Mouse (Mus musculus): ENCODE data around the gene Vmn1r103. TPM values are rescaled to one million over a fixed set of nuclear protein-coding genes. Genes with fewer than 3 reads are reported as not detected.
"Not testable (repeated sequence)": the region's sequence is repeated elsewhere in the genome, so short reads cannot be mapped to it uniquely, and the experiment has no call there.

Gene Vmn1r103
- not detected for total RNA-seq (2021)
- long read RNA-seq, experiment 1: 0 reads
- long read RNA-seq, experiment 2: 0 reads

- DNase-seq; intact Hi-C loops (cut with DNase I; ENCODE audit: low total_unique reads): not testable (repeated sequence)
Observed at GRCm38 (mm10) chr7:20510434-20510833, at the start of gene Vmn1r103. Gene Vmn1r103, minus strand, starts transcription at chr7:20510534.

GRCm38 (mm10) chr7:20545657-20546056 lies 35.3 kb upstream of the Vmn1r103 start, which contains the start of gene Gm5726:
Gene Gm5726, minus strand, starts transcription at chr7:20545757.
- intact Hi-C loops (cut with DNase I; ENCODE audit: low total_unique reads); DNase-seq: not testable (repeated sequence)

- DNase-seq; intact Hi-C loops (cut with DNase I; ENCODE audit: low total_unique reads): not testable (repeated sequence)
Observed at GRCm38 (mm10) chr7:20533537-20533936, 23.2 kb upstream of the Vmn1r103 start, which contains the start of gene Vmn1r104. Gene Vmn1r104, plus strand, starts transcription at chr7:20533837.

- intact Hi-C loops (cut with DNase I; ENCODE audit: low total_unique reads): not testable (repeated sequence)
Observed at GRCm38 (mm10) chr7:20474825-20475224, 35.5 kb downstream of the Vmn1r103 start, which contains the start of gene Gm10670. Gene Gm10670, minus strand, starts transcription at chr7:20474925.

More at GRCm38 (mm10) chr7:20474825-20475224, 35.5 kb downstream of the Vmn1r103 start, which contains the start of gene Gm10670:
- not testable (repeated sequence) for DNase-seq

Other genes with a start within 250 kb of the Vmn1r103 start
- not detected for gene Gm5890, start 247.7 kb downstream of the Vmn1r103 start, total RNA-seq (2021)
- gene Gm4133, start 176.5 kb downstream of the Vmn1r103 start, total RNA-seq (2021): not detected
- gene Gm5728, start 135.1 kb downstream of the Vmn1r103 start, total RNA-seq (2021): not detected
- not detected for gene Vmn1r100, start 92.6 kb downstream of the Vmn1r103 start, total RNA-seq (2021)
- gene Vmn1r101, start 67.9 kb downstream of the Vmn1r103 start, total RNA-seq (2021): not detected
- not detected for gene Gm10670, start 35.6 kb downstream of the Vmn1r103 start, total RNA-seq (2021)
- gene Vmn1r104, start 23.3 kb upstream of the Vmn1r103 start, total RNA-seq (2021): not detected
- gene Gm5726, start 35.2 kb upstream of the Vmn1r103 start, total RNA-seq (2021): not detected
- gene Gm4141, start 65.7 kb upstream of the Vmn1r103 start, total RNA-seq (2021): not detected
- not detected for gene Gm4513, start 88.5 kb upstream of the Vmn1r103 start, total RNA-seq (2021)
- not detected for gene Vmn1r107, start 158.4 kb upstream of the Vmn1r103 start, total RNA-seq (2021)
- not detected for gene Vmn1r111, start 192.7 kb upstream of the Vmn1r103 start, total RNA-seq (2021)
- not detected for gene Gm10668, start 220.1 kb upstream of the Vmn1r103 start, total RNA-seq (2021)